Mouse (Mus musculus): ENCODE data around the gene Stra6. TPM values are rescaled to one million over a fixed set of nuclear protein-coding genes. Genes with fewer than 3 reads are reported as not detected.

Stra6 gene
- total RNA-seq, 2 experiments from 2014 or later, result 9.0 TPM

GRCm38 (mm10) chr9:58128926-58129413, 65.4 kb downstream of the Stra6 start:
- no peak for DNase-seq (ENCODE audit: low spot score in 2 of 2)

DNA sequence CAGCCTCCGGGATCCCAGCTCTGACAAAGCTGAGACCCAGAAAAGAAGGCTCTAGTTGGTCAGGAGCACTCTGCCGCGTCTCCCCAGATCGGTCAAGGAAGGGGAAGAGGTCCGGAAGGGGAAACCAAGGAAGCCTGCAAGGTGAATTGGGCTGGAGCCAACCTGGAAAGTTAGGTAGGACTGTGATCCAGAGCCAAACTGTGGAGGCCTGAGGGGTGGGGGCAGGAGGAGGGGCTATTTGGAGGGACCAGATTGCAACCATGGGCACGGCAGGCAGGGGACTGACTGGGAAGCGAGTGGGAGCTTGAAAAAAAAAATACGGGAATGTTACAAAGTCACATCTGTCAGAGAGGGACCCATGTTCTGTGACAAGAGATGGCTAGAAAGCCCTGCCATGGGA, 65.9 kb downstream of the Stra6 start:
- no peak for DNase-seq (ENCODE audit: low spot score in 2 of 2)

- no peak for DNase-seq (ENCODE audit: low spot score in 2 of 2)
These were observed 67.3 kb downstream of the Stra6 start for GRCm38 (mm10) chr9:58130909-58131308.

DNA sequence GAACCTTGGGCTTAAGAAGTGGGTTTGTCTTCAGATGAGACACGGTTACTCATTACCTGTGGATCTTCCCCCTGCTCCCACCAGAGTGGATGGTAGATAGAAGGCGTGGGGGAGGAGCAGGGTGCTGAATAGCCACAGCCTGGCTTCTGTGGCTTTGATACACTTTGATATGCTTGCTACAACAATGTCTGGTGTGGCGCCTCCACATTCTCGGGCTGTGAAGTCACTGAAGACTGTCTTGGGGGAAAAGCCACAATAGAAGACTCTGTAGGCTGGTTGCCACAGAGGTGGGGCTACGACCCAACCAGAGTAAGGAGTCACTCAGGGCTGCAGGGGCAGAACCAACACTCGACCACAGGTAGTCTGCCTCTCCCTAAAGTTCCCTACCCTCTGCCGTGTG, 68.1 kb downstream of the Stra6 start:
- no peak for DNase-seq (ENCODE audit: low spot score in 2 of 2)

GRCm38 (mm10) chr9:58133893-58134884, 70.6 kb downstream of the Stra6 start:
- no peak for DNase-seq (ENCODE audit: low spot score in 2 of 2)

DNA sequence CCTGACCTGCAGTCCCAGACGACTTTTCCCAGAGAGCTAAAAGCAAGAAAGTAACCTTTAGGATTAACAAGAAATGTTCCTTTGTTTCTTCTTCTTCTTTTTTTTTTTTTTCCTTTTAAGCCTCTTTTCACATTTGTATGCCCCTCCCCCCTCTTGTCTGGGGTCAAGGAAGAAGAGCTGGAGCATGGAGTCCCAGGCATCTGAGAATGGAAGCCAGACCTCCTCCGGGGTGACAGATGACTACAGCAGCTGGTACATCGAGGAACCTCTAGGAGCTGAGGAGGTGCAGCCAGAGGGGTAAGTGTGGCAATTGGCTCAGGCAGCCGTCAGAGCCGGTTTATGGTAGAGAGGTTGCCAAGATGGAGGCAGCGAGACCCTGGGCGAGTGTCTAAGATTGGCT, 71.3 kb downstream of the Stra6 start:
- no peak for DNase-seq (ENCODE audit: low spot score in 2 of 2)

GRCm38 (mm10) chr9:58135921-58136321, 72.3 kb downstream of the Stra6 start:
- no peak for DNase-seq (ENCODE audit: low spot score in 2 of 2)

- peak in 1 of 2 experiments; percentile 35 for DNase-seq (ENCODE audit: low spot score in 2 of 2)
These were observed 76.4 kb downstream of the Stra6 start for GRCm38 (mm10) chr9:58139947-58140346.

DNA sequence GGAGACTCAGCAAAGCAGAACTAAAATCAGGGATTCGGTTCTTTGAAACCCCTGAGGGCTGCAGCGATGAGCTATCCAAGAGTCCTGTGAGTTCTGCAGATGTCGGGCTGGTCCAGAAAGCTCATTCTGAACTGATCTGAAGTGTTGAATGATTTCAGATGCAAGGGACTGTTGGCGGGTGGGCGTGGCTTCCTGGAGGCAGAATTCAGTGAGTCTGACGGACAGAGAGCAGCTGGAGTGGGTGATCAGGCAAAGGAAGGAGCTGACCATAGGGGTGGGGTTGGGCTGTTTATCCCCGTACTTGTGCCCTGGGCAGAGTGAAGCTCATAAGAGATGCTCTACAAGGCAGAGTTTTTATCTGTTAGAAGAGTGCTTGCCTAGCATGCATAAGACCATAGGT, 79.8 kb downstream of the Stra6 start:
- DNase-seq (ENCODE audit: low spot score in 2 of 2), result no peak

- no peak for DNase-seq (ENCODE audit: low spot score in 2 of 2)
These were observed 81.1 kb downstream of the Stra6 start for GRCm38 (mm10) chr9:58144664-58145063.

DNA sequence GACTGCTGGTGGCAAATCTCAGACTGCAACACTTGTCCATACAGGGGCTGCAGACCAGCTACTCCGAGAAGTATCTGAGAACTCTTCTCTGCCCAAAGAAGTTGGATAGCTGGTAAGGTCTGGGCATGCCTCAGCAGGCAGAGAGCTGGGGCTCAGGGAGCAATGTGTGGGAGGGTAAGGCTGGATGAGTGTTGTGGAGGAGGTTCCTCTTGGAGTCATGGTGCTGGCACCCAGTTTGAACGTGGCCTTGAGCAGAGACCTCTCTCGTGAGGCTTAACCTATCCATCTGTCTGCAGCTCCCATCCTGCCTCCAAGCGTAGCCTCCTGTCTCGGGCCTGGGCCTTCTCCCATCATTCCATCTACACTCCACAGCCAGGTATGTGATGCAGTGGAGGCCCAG, 81.8 kb downstream of the Stra6 start:
- no peak for DNase-seq (ENCODE audit: low spot score in 2 of 2)

GRCm38 (mm10) chr9:58148806-58149205, 85.2 kb downstream of the Stra6 start:
- no peak for DNase-seq (ENCODE audit: low spot score in 2 of 2)

DNA sequence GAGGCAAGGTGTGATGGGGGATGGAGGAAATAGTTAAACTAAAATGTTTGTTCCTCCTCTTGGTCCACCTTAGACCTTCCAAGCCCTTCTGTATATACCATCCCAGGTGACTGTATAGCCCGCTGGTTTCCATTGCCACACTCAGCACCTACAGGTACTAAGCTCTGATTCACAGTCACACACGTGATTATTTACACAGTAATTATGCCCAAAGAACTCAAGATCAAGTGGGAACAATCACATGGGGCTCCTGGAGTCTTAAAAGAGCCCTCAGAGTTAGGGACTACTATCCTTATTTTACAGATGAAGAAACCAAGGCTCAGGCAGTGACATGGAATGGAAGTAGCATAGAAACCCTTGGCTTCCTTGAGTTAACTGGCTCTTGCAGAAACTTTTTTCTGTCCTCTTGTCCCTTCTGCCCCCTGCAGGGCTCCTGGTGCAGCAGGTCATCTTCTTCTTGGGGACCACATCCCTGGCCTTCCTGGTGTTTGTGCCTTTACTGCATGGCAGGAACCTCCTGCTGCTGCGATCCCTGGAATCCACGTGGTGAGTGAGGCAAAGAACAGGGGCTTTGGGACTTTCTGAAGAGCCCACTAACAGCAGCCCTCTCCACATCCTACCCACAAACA, 87.3 kb downstream of the Stra6 start:
- no peak for DNase-seq (ENCODE audit: low spot score in 2 of 2)

GRCm38 (mm10) chr9:58153095-58153494, 89.5 kb downstream of the Stra6 start:
- DNase-seq (ENCODE audit: low spot score in 2 of 2), result no peak

DNA sequence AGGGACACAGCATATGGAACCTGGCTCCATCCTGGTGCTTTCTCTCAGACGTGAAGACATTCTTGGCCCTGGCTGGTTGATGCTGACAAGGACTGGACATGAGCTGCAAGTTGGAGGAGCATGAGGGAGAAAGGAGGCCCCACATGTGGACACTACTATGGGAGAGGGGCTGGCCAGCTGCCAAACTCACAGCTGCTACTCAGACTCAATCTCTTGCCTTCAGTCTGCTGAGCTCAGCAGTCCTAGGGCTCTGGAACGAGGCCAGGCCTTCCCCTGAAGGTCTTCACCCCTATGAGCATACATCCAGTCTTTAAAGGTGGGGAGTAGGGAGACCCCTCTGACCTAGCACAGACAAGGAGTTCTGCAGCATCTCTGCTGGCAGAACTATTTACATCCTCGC, 91.8 kb downstream of the Stra6 start:
- peak in 1 of 2 experiments; percentile 49 for DNase-seq (ENCODE audit: low spot score in 2 of 2)

DNA sequence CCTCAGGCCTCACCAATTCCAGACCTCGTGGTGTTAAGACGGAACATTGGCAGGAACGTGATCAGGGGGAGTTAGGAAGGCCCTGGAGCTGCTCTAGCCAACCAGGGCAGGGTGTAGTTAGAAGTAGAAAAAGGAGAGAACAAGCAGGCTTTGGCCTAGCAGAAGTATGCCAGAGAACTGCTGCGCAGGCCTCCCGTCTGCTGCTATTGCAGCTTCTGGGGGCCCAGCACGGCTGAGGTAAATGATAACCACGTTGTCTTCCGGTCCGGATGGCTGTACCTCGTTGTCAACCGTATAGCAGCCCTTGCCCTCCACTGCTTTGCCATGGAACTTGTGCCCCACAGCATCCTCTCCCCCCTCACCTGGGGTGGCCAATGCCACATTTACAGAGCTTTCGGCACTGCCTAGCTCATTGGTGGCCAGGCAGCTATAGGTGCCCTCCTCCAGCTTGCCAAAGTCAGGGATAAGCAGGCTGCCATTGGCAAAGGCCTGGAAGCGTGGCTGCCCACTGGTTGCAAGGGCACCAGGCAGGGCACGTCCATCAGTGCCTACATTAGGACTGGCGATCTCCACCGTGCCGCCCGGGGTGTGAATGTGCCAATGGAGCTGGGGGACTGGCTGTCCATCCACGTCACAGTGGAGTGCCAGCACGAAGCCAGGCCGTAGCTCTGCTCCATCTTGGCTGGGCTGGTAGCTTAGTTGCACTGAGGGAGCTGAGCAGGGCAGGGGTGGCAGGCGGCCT, 93.4 kb downstream of the Stra6 start:
- DNase-seq (ENCODE audit: low spot score in 2 of 2), result peak in 1 of 2 experiments; percentile 14

DNA sequence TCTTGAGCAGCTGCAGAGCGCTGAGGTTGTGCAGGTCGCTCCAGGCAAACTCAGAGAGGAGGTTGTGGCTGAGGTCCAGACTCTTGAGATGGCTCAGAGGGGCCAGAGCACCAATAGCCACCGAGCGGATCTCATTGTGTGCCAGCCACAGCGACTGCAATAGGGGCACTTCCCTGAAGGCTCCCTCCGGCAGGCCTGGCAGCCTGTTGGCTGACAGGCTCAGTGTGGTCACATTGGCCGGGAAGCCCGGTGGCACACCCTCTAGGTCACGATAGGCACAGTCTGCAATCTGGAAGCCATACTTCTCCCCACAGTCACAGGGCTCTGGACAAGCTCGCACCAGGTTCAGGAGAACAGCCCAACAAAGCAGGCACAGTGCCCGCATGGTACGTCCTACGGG, 94.2 kb downstream of the Stra6 start:
- DNase-seq (ENCODE audit: low spot score in 2 of 2), result peak in 1 of 2 experiments; percentile 17

DNA sequence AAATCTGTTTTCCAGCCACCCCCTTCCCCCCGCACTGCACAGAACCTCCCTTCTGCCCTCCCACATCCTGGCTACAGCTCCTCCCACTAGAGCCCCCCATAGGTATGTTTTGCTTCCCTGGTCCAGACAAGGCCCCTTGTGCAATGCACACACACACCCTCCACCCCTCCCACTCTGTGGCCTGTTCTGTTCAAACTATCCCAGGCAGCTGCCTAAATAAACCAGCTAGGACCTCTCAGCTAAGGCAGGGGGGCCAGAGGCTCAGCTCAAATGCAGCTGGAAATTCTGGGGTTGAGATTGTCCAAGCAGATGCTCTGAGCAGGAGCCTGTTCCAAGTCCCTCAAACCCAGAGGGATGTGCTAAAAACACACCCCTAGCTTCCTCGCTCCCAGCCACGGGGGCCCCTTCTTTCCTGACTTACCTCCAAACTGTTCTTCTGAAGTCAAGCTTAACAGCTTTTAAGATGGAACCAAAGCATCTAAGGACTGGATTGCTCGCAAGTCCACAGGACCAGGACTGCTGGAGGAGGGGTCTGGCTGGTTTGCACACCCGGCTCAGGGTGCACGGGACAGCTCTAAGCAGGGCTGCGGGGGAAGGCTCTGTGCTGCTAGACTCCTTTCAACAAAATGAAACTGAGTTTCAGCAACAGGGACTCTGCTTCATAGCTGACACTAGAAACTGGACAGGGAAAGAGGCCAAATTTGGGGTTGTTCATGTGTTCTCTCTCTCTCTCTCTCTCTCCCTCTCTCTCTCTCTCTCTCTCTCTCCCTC, 95.1 kb downstream of the Stra6 start:
- DNase-seq (ENCODE audit: low spot score in 2 of 2), result no peak

DNA sequence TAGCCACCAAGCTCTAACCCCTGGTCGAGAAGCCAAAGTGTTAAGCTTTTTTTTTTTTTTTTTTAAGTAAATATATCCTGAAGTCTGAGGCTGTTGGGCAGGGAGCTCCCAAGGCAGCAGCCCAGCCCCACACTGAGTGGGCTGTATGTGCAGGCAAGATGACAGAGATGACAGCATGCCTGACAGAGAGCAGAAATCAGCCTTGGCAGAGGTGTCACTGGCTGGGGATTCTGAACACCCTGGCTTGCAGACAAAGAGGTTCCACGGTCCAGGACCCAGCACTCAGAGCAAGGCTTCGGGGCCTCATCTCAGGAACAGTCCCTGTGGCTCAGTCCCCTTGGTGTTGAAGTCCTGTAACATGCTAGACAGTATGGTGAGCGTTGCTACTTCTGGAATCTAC, 96.3 kb downstream of the Stra6 start:
- DNase-seq (ENCODE audit: low spot score in 2 of 2), result peak in 1 of 2 experiments; percentile 57

- no peak for DNase-seq (ENCODE audit: low spot score in 2 of 2)
These were observed 96.7 kb downstream of the Stra6 start for GRCm38 (mm10) chr9:58160315-58160714.

- DNase-seq (ENCODE audit: low spot score in 2 of 2), result no peak
These were observed 98.6 kb downstream of the Stra6 start for GRCm38 (mm10) chr9:58162173-58162572.

All from layer of hippocampus, postnatal 10 days (tissue).